Comparison of ENCODE assay signal across 17 mouse cellular contexts in genomic region chr4:107468768-107469167, GRCm38 (mm10). TPM values are rescaled to one million over a fixed set of nuclear protein-coding genes. Genes with fewer than 3 reads are reported as not detected.
"Had no signal": no experiment of that assay in that cellular context is flagged by ENCODE, and none has a peak within 500 bp of the region (broad histone marks: within the 10 kb centered on the region; RNA-seq: fewer than 3 reads in every experiment).

No protein-coding gene starts in this region.

- H3K4me1 ChIP-seq: megakaryocyte, embryonic 14.5 days; midbrain, embryonic 13.5 days; neural tube, embryonic 12.5 days had no signal

- DNase-seq: layer of hippocampus, adult 9-11 months; liver, embryonic 13.5 days; retina, postnatal 1 day; right cerebral cortex, postnatal 25 days; spleen, adult 18-20 months; thymus, postnatal 25 days had no signal

- H3K9me3 ChIP-seq: liver, embryonic 13.5 days; lung, embryonic 15.5 days; megakaryocyte, embryonic 14.5 days; midbrain, embryonic 10.5 days; midbrain, embryonic 13.5 days; neural tube, embryonic 12.5 days had no signal

- ATAC-seq: midbrain, embryonic 13.5 days; midbrain, embryonic 16.5 days had no signal

- H3K9ac ChIP-seq: liver, embryonic 13.5 days; lung, embryonic 15.5 days; midbrain, embryonic 13.5 days; neural tube, embryonic 12.5 days had no signal

- H3K36me3 ChIP-seq: liver, embryonic 13.5 days; lung, embryonic 15.5 days; midbrain, embryonic 10.5 days; midbrain, embryonic 13.5 days; neural tube, embryonic 12.5 days had no signal

- H3K27me3 ChIP-seq: lung, embryonic 15.5 days; midbrain, embryonic 13.5 days; neural tube, embryonic 12.5 days had no signal

- H3K4me2 ChIP-seq: liver, embryonic 13.5 days; lung, embryonic 15.5 days; midbrain, embryonic 13.5 days; neural tube, embryonic 12.5 days had no signal

- H3K27ac ChIP-seq: kidney, postnatal 0 days; layer of hippocampus, adult 2 months; liver, embryonic 13.5 days; lung, embryonic 15.5 days; midbrain, embryonic 13.5 days; neural tube, embryonic 12.5 days had no signal

- H3K4me3 ChIP-seq: layer of hippocampus, adult 2 months; liver, embryonic 13.5 days; lung, embryonic 15.5 days; megakaryocyte, embryonic 14.5 days; midbrain, embryonic 10.5 days; midbrain, embryonic 13.5 days; neural tube, embryonic 12.5 days had no signal

RNA-seq across cellular contexts. Expression of gene Glis1, which starts 34.4 kb away (rescaled TPM):
- total RNA-seq: liver, adult 2 months; monocyte, adult 5-6 weeks; neutrophil, adult 5-6 weeks had no signal
